Mouse (Mus musculus): ENCODE data around the gene Gm6040. TPM values are rescaled to one million over a fixed set of nuclear protein-coding genes. Genes with fewer than 3 reads are reported as not detected.

Gm6040 gene
- polyA plus RNA-seq, 1 experiment from 2014 or later, result not detected

Other genes with a start within 250 kb of the Gm6040 start
- gene Defb33, start 29.4 kb downstream of the Gm6040 start, polyA plus RNA-seq (2015; fragmentation: Nextera tagmentation; extraction: Ambion mirVana), result not detected in 2 replicates
- not detected in 2 replicates for gene Gm15056, start 19.4 kb downstream of the Gm6040 start, polyA plus RNA-seq (2015; fragmentation: Nextera tagmentation; extraction: Ambion mirVana)
- gene AY761185, start 22.6 kb upstream of the Gm6040 start, polyA plus RNA-seq (2015; fragmentation: Nextera tagmentation; extraction: Ambion mirVana), result not detected in 2 replicates
- not detected in 2 replicates for gene Defa21, start 103.5 kb upstream of the Gm6040 start, polyA plus RNA-seq (2015; fragmentation: Nextera tagmentation; extraction: Ambion mirVana)
- gene Defa23, start 133.0 kb upstream of the Gm6040 start, polyA plus RNA-seq (2015; fragmentation: Nextera tagmentation; extraction: Ambion mirVana), result not detected in 2 replicates
- gene Defa35, start 143.0 kb upstream of the Gm6040 start, polyA plus RNA-seq (2015; fragmentation: Nextera tagmentation; extraction: Ambion mirVana), result not detected in 2 replicates
- gene Defa25, start 162.4 kb upstream of the Gm6040 start, polyA plus RNA-seq (2015; fragmentation: Nextera tagmentation; extraction: Ambion mirVana), result not detected in 2 replicates
- not detected in 2 replicates for gene Gm14851, start 174.0 kb upstream of the Gm6040 start, polyA plus RNA-seq (2015; fragmentation: Nextera tagmentation; extraction: Ambion mirVana)
- gene Defa30, start 212.6 kb upstream of the Gm6040 start, polyA plus RNA-seq (2015; fragmentation: Nextera tagmentation; extraction: Ambion mirVana), result not detected in 2 replicates
- gene Defa22, start 240.2 kb upstream of the Gm6040 start, polyA plus RNA-seq (2015; fragmentation: Nextera tagmentation; extraction: Ambion mirVana), result not detected in 2 replicates

Measured in midbrain, embryonic 16.5 days (tissue).